In genomic region chr4:130563820-130564219, GRCm38 (mm10) we compare ENCODE assay signal across 17 mouse cellular contexts. TPM values are rescaled to one million over a fixed set of nuclear protein-coding genes. Genes with fewer than 3 reads are reported as not detected.
DNase-seq lines count a peak whose midpoint lies in the region; ATAC-seq and TF ChIP-seq lines count a peak whose summit lies in the region.
"Had no signal": no experiment of that assay in that cellular context is flagged by ENCODE, and none has a peak within 500 bp of the region (broad histone marks: within the 10 kb centered on the region; RNA-seq: fewer than 3 reads in every experiment).

No protein-coding gene starts in this region.

- no peak overlapping the region for H3K4me3 ChIP-seq in limb, embryonic 11.5 days (ENCODE audit: low read depth, low read length)
- no peak overlapping the region for H3K4me3 ChIP-seq in limb, embryonic 10.5 days
- no peak overlapping the region for H3K4me3 ChIP-seq in forebrain, embryonic 12.5 days (replicated peaks)
- H3K4me3 ChIP-seq in hindbrain, postnatal 0 days (ENCODE audit: low read length) = no peak overlapping the region
- H3K4me3 ChIP-seq in heart, embryonic 12.5 days = no peak overlapping the region
- H3K4me3 ChIP-seq in heart, adult 2 months = no peak overlapping the region
- H3K4me3 ChIP-seq: heart, embryonic 15.5 days had no signal

- peak; percentile 42 for DNase-seq in limb, embryonic 11.5 days (ENCODE audit: low spot score)
- no peak for DNase-seq in limb, embryonic 10.5 days (ENCODE audit: low spot score)
- DNase-seq in hindbrain, postnatal 0 days (ENCODE audit: low spot score) = peak; percentile 83
- DNase-seq in retina, embryonic 14.5 days (ENCODE audit: low spot score) = peak; percentile 63
- DNase-seq in heart, adult 2 months = no peak
- DNase-seq: cerebellum, postnatal 36 days; gastrocnemius, postnatal 25 days; layer of hippocampus, postnatal 36 days; lung, adult 2 months; spleen, adult 18-20 months; thymus, postnatal 36 days had no signal

- peaks cover 18% of the 10 kb centered on the region for H3K4me1 ChIP-seq in limb, embryonic 11.5 days (ENCODE audit: control insufficient read depth, insufficient read depth, low read length)
- H3K4me1 ChIP-seq in limb, embryonic 10.5 days = peaks cover 56% of the 10 kb centered on the region
- H3K4me1 ChIP-seq in forebrain, embryonic 12.5 days = peaks cover 75% of the 10 kb centered on the region
- H3K4me1 ChIP-seq in hindbrain, postnatal 0 days (ENCODE audit: insufficient read depth, low read length) = peaks cover 21% of the 10 kb centered on the region
- 0 out of 2 replicates have a peak, but pooled peaks cover 2% of the 10 kb centered on the region for H3K4me1 ChIP-seq in heart, embryonic 12.5 days (replicated peaks)
- H3K4me1 ChIP-seq in heart, adult 2 months (ENCODE audit: control insufficient read depth, insufficient read depth, low read length) = no peaks in the 10 kb centered on the region

- 30% methylated on average over 8 of the region's 8 CpGs for WGBS in limb, embryonic 11.5 days
- 47% methylated on average over 8 of the region's 8 CpGs for WGBS in limb, embryonic 10.5 days
- WGBS in forebrain, embryonic 12.5 days = 11% methylated on average over 8 of the region's 8 CpGs
- 19% methylated on average over 8 of the region's 8 CpGs for WGBS in hindbrain, postnatal 0 days
- 79% methylated on average over 8 of the region's 8 CpGs for WGBS in heart, embryonic 12.5 days
- 87% methylated on average over 8 of the region's 8 CpGs for WGBS in heart, adult 2 months

- TF ChIP-seq EP300 in heart, adult 2 months (IDR thresholded peaks at IDR 0.05; ENCODE audit: insufficient read depth, low read depth, low read length) = no peak

- no peak for TF ChIP-seq CTCF in hindbrain, postnatal 0 days (IDR thresholded peaks at IDR 0.05; ENCODE audit: low read depth)
- TF ChIP-seq CTCF in heart, adult 2 months (IDR thresholded peaks at IDR 0.05) = no peak

- H3K27ac ChIP-seq in limb, embryonic 11.5 days (replicated peaks; ENCODE audit: low read depth, low read length) = no peak overlapping the region
- H3K27ac ChIP-seq in limb, embryonic 10.5 days = no peak overlapping the region
- no peak overlapping the region for H3K27ac ChIP-seq in forebrain, embryonic 12.5 days
- H3K27ac ChIP-seq in hindbrain, postnatal 0 days = peak overlapping the region; percentile 49; the same call in 1 of the 2 replicates
- no peak overlapping the region for H3K27ac ChIP-seq in heart, embryonic 12.5 days (ENCODE audit: poor library complexity, severe bottlenecking)
- H3K27ac ChIP-seq in heart, adult 2 months = no peak overlapping the region
- H3K27ac ChIP-seq: heart, embryonic 15.5 days; kidney, postnatal 0 days; stomach, postnatal 0 days had no signal

- no peaks in the 10 kb centered on the region for H3K79me2 ChIP-seq in heart, adult 2 months (replicated peaks; ENCODE audit: control insufficient read depth, insufficient read depth, low read length)

- no peak for ATAC-seq in limb, embryonic 11.5 days (ENCODE audit: insufficient number of reproducible peaks, low FRiP score, low TSS enrichment, low read depth)
- ATAC-seq in forebrain, embryonic 12.5 days (ENCODE audit: low FRiP score) = peak; percentile 85; the same call in 1 of the 2 replicates
- ATAC-seq in hindbrain, postnatal 0 days = peak; percentile 74; the same call in 1 of the 2 replicates
- ATAC-seq in heart, embryonic 12.5 days (ENCODE audit: insufficient number of reproducible peaks, low FRiP score) = no peak
- ATAC-seq in frontal cortex, adult (ENCODE audit: low TSS enrichment) = no peak

- H3K36me3 ChIP-seq in limb, embryonic 11.5 days (ENCODE audit: control insufficient read depth, insufficient read depth, low read length) = no peaks in the 10 kb centered on the region
- peaks cover 26% of the 10 kb centered on the region for H3K36me3 ChIP-seq in limb, embryonic 10.5 days
- H3K36me3 ChIP-seq in forebrain, embryonic 12.5 days (replicated peaks) = peaks cover 14% of the 10 kb centered on the region
- H3K36me3 ChIP-seq in hindbrain, postnatal 0 days (ENCODE audit: insufficient read depth, low read length) = no peaks in the 10 kb centered on the region
- H3K36me3 ChIP-seq in heart, embryonic 12.5 days = no peaks in the 10 kb centered on the region
- H3K36me3 ChIP-seq in heart, adult 2 months (ENCODE audit: control insufficient read depth, insufficient read depth, low read length) = no peaks in the 10 kb centered on the region
- H3K36me3 ChIP-seq: heart, embryonic 15.5 days had no signal

- intact Hi-C loops in heart, adult 2 months (cut with DNase I) = no loop called here

- no peaks in the 10 kb centered on the region for H3K9me3 ChIP-seq in limb, embryonic 11.5 days (ENCODE audit: control insufficient read depth, low read length)
- H3K9me3 ChIP-seq in limb, embryonic 10.5 days (replicated peaks) = no peaks in the 10 kb centered on the region
- no peaks in the 10 kb centered on the region for H3K9me3 ChIP-seq in forebrain, embryonic 12.5 days
- H3K9me3 ChIP-seq in hindbrain, postnatal 0 days (ENCODE audit: low read length) = no peaks in the 10 kb centered on the region
- H3K9me3 ChIP-seq in heart, embryonic 12.5 days (replicated peaks) = no peaks in the 10 kb centered on the region
- H3K9me3 ChIP-seq: heart, embryonic 15.5 days had no signal

- H3K9ac ChIP-seq in limb, embryonic 11.5 days (ENCODE audit: low read length) = no peak overlapping the region
- no peak overlapping the region for H3K9ac ChIP-seq in forebrain, embryonic 12.5 days
- 0 out of 2 replicates have a peak overlapping the region, but pooled peaks have one; percentile 9 for H3K9ac ChIP-seq in hindbrain, postnatal 0 days (replicated peaks; ENCODE audit: low read length)
- no peak overlapping the region for H3K9ac ChIP-seq in heart, embryonic 12.5 days
- H3K9ac ChIP-seq in heart, adult 2 months (ENCODE audit: low read depth, low read length) = no peak overlapping the region
- H3K9ac ChIP-seq: heart, embryonic 15.5 days had no signal

- H3K4me2 ChIP-seq in limb, embryonic 11.5 days (ENCODE audit: low read depth, severe bottlenecking) = no peak overlapping the region
- H3K4me2 ChIP-seq in forebrain, embryonic 12.5 days = peak overlapping the region; percentile 33
- peak overlapping the region; percentile 21; the same call in 1 of the 2 replicates for H3K4me2 ChIP-seq in hindbrain, postnatal 0 days (ENCODE audit: low read depth, low read length)
- no peak overlapping the region for H3K4me2 ChIP-seq in heart, embryonic 12.5 days
- H3K4me2 ChIP-seq: heart, embryonic 15.5 days had no signal

- no peaks in the 10 kb centered on the region for H3K27me3 ChIP-seq in limb, embryonic 11.5 days (ENCODE audit: control insufficient read depth, insufficient read depth, low read length)
- no peaks in the 10 kb centered on the region for H3K27me3 ChIP-seq in limb, embryonic 10.5 days (ENCODE audit: low read depth, poor library complexity, severe bottlenecking)
- H3K27me3 ChIP-seq in forebrain, embryonic 12.5 days = no peaks in the 10 kb centered on the region
- H3K27me3 ChIP-seq in hindbrain, postnatal 0 days (ENCODE audit: insufficient read depth, low read length) = no peaks in the 10 kb centered on the region
- H3K27me3 ChIP-seq in heart, embryonic 12.5 days (replicated peaks) = no peaks in the 10 kb centered on the region
- no peaks in the 10 kb centered on the region for H3K27me3 ChIP-seq in heart, adult 2 months (ENCODE audit: control insufficient read depth, insufficient read depth, low read length)
- H3K27me3 ChIP-seq: heart, embryonic 15.5 days had no signal

- no peak for TF ChIP-seq POLR2A in heart, adult 2 months (IDR thresholded peaks at IDR 0.05; ENCODE audit: insufficient read depth, low read depth, low read length)

RNA-seq across cellular contexts. Expression of gene Nkain1, which starts 10.2 kb away (rescaled TPM):
- polyA plus RNA-seq in limb, embryonic 11.5 days (2014; fragmentation: Nextera tagmentation; extraction: Ambion mirVana) = 8.8 and 8.9 TPM in 2 replicates
- 4.4 and 4.8 TPM in 2 replicates for polyA plus RNA-seq in limb, embryonic 10.5 days (2016; fragmentation: Nextera tagmentation; extraction: Ambion mirVana)
- 7.0 and 11.0 TPM in 2 replicates for polyA plus RNA-seq in forebrain, embryonic 12.5 days (2016; fragmentation: Nextera tagmentation; extraction: Ambion mirVana)
- 313 and 323 TPM in 2 replicates for total RNA-seq in hindbrain, postnatal 0 days (2014; rRNA removed)
- polyA plus RNA-seq in hindbrain, postnatal 0 days (2015; fragmentation: Nextera tagmentation; extraction: Ambion mirVana) = 10.1 and 10.2 TPM in 2 replicates
- polyA plus RNA-seq in heart, embryonic 12.5 days (2016; fragmentation: Nextera tagmentation; extraction: Ambion mirVana) = 1.1 and 1.3 TPM in 2 replicates
- 1 to 10 TPM; 5.6 to 7.0 TPM for total RNA-seq in heart, adult 2 months (2021)
- polyA plus RNA-seq in heart, adult 2 months (2012; rRNA removed) = 16.7 and 26.2 TPM in 2 replicates

Comparison
In these comparisons a context has a peak if more than half of its experiments do, and no peak if none do; other contexts are left out.
1. DNase-seq: peak in limb, embryonic 11.5 days (single experiment), hindbrain, postnatal 0 days (single experiment) and retina, embryonic 14.5 days (single experiment); none in limb, embryonic 10.5 days (single experiment) and heart, adult 2 months (0 of 2).
2. ATAC-seq: peak in forebrain, embryonic 12.5 days (single experiment) and hindbrain, postnatal 0 days (single experiment); none in limb, embryonic 11.5 days (single experiment), heart, embryonic 12.5 days (single experiment) and frontal cortex, adult (single experiment).
3. H3K4me2 ChIP-seq: peak in forebrain, embryonic 12.5 days (single experiment) and hindbrain, postnatal 0 days (single experiment); none in limb, embryonic 11.5 days (single experiment) and heart, embryonic 12.5 days (single experiment).